In genomic region chr10:5045671-5046070, GRCm38 (mm10) we compare ENCODE assay signal across 15 mouse cellular contexts. TPM values are rescaled to one million over a fixed set of nuclear protein-coding genes. Genes with fewer than 3 reads are reported as not detected.
"Had no signal": no experiment of that assay in that cellular context is flagged by ENCODE, and none has a peak within 500 bp of the region (broad histone marks: within the 10 kb centered on the region; RNA-seq: fewer than 3 reads in every experiment).

No protein-coding gene starts in this region.

- ATAC-seq: intestine, embryonic 16.5 days; lung, postnatal 0 days had no signal

- H3K4me3 ChIP-seq: left cerebral cortex, adult 2 months; limb, embryonic 12.5 days; neural tube, embryonic 12.5 days had no signal

- H3K9ac ChIP-seq: limb, embryonic 12.5 days; liver, embryonic 14.5 days; neural tube, embryonic 12.5 days had no signal

- H3K9me3 ChIP-seq: limb, embryonic 12.5 days; neural tube, embryonic 12.5 days had no signal

- H3K4me2 ChIP-seq: limb, embryonic 12.5 days; neural tube, embryonic 12.5 days had no signal

- DNase-seq: kidney, adult 8-10 months; kidney, postnatal 25 days; liver; lung, adult 2 months; midbrain, embryonic 14.5 days; thymus, postnatal 4 days had no signal

- H3K27ac ChIP-seq: left cerebral cortex, adult 2 months; limb, embryonic 12.5 days; liver, embryonic 14.5 days; macrophage; neural tube, embryonic 12.5 days had no signal

- H3K36me3 ChIP-seq: neural tube, embryonic 12.5 days had no signal

- H3K4me1 ChIP-seq: limb, embryonic 12.5 days; neural tube, embryonic 12.5 days had no signal

- H3K27me3 ChIP-seq: limb, embryonic 12.5 days; neural tube, embryonic 12.5 days had no signal

RNA-seq across cellular contexts. Expression of gene Gm10097, which starts 23.3 kb away (rescaled TPM):
- polyA plus RNA-seq: kidney, embryonic 16.5 days; lung, adult 2 months; macrophage; spleen, adult 2 months had no signal
